In the genomic region with DNA sequence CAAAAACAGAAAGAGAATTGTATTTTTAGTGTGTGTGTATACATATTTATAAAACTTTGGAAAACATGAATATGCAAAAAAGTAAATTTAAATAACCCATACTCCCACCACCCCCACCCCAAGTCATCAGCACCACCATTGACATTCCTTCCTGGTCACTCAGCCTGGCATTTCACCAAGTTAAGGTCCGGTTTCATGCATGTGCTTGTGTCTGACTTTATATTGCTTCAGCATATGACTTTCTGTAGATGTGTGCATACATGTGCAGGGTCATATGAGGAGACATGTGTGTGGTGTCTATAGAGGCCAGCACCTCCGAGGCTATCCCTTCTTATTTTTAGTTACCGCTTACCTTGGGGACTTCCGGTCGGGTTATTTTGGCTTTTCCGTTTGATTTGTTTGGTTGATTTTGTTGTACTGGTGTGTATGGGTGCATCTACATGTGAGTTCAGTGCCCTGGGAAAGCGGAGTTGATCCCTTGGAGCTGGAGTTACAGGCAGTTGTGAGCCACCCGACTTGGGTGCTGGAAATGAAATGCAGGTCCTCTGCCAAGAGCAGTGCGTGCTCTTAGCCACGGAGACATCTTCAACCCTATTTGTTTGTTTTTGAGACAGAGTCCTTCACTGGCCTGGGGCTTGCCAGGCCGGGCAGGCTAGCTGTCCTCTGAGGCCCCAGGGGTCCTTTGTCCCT, we compare ENCODE assay signal across 30 mouse cellular contexts. TPM values are rescaled to one million over a fixed set of nuclear protein-coding genes. Genes with fewer than 3 reads are reported as not detected.
A peak's percentile ranks its signal among the peaks of the same experiment; 100 is the strongest.
DNase-seq lines count a peak whose midpoint lies in the region; TF ChIP-seq lines count a peak whose summit lies in the region.
"Had no signal": no experiment of that assay in that cellular context is flagged by ENCODE, and none has a peak within 500 bp of the region (broad histone marks: within the 10 kb centered on the region; RNA-seq: fewer than 3 reads in every experiment).

No protein-coding gene starts in this region.

- H3K4me3 ChIP-seq in embryonic fibroblast, embryonic 13.5 days (ENCODE audit: insufficient read depth, low read length): no peak overlapping the region
- H3K4me3 ChIP-seq: embryonic facial prominence, embryonic 12.5 days; hindbrain, embryonic 13.5 days; left cerebral cortex, adult 2 months; liver, embryonic 13.5 days; stomach, embryonic 15.5 days had no signal

- peak; percentile 69 for DNase-seq in adrenal gland, postnatal 14 days
- DNase-seq in adrenal gland, adult 18-20 months (ENCODE audit: low spot score in 2 of 2): no peak
- DNase-seq in kidney, adult 9 months: peak; percentile 40
- DNase-seq in kidney, postnatal 10 days: no peak
- DNase-seq in 3T3-L1 (ENCODE audit: low read depth, low spot score): peak; percentile 75
- no peak for DNase-seq in right cerebral cortex, postnatal 36 days (ENCODE audit: low spot score in 2 of 2)
- no peak for DNase-seq in cerebellum, postnatal 10 days
- DNase-seq: cerebellum, adult 9-11 months; gastrocnemius, postnatal 25 days; layer of hippocampus, adult 9-11 months; left cerebral cortex, postnatal 4 days; liver, embryonic 13.5 days; lung, postnatal 10 days; right cerebral cortex, postnatal 14 days; thymus, adult 18-20 months; thymus, postnatal 4 days had no signal

- peaks cover 7% of the 10 kb centered on the region; the same call in 1 of the 2 replicates for H3K4me1 ChIP-seq in embryonic fibroblast, embryonic 13.5 days (ENCODE audit: control insufficient read depth, insufficient read depth, low read length)
- H3K4me1 ChIP-seq: embryonic facial prominence, embryonic 12.5 days; hindbrain, embryonic 13.5 days had no signal

- no peak for TF ChIP-seq POLR2A in embryonic fibroblast, embryonic 13.5 days (IDR thresholded peaks at IDR 0.05; ENCODE audit: low read depth, low read length)

- H3K27ac ChIP-seq in embryonic fibroblast, embryonic 13.5 days (ENCODE audit: insufficient read depth, low read length): peak overlapping the region; percentile 88; the same call in 1 of the 2 replicates
- H3K27ac ChIP-seq: embryonic facial prominence, embryonic 12.5 days; hindbrain, embryonic 13.5 days; left cerebral cortex, adult 2 months; stomach, embryonic 15.5 days had no signal

- TF ChIP-seq CTCF in embryonic fibroblast, embryonic 13.5 days (IDR thresholded peaks at IDR 0.05; ENCODE audit: borderline replicate concordance, insufficient read depth, low read length): no peak

RNA-seq across cellular contexts. Expression of a gene that starts 11.6 kb away (rescaled TPM):
- not detected in 2 replicates for total RNA-seq in adrenal gland, postnatal 14 days (2021)
- total RNA-seq in adrenal gland, adult 18-20 months (2021): not detected
- polyA plus RNA-seq in embryonic fibroblast, embryonic 13.5 days (2011; ENCODE audit: insufficient read length, low read depth, missing spikeins): not detected in 2 replicates
- total RNA-seq: gastrocnemius, postnatal 25 days; heart, postnatal 10 days; neutrophil, adult 5-6 weeks had no signal
- polyA plus RNA-seq: activated CD4-positive, CD25-positive, alpha-beta regulatory T cell, adult 4 months; embryonic facial prominence, embryonic 12.5 days; forebrain, embryonic 14.5 days; heart, embryonic 11.5 days; hindbrain, embryonic 13.5 days; liver, embryonic 13.5 days; Patski; spleen, adult 2 months had no signal

RNA-seq across cellular contexts. Expression of a gene that starts 28.6 kb away (rescaled TPM):
- 0.56 and 0.67 TPM in 2 replicates for total RNA-seq in adrenal gland, postnatal 14 days (2021)
- total RNA-seq in adrenal gland, adult 18-20 months (2021): under 1 TPM; 0.36 to 0.90 TPM
- not detected in 2 replicates for polyA plus RNA-seq in embryonic fibroblast, embryonic 13.5 days (2011; ENCODE audit: insufficient read length, low read depth, missing spikeins)
- total RNA-seq: gastrocnemius, postnatal 25 days; neutrophil, adult 5-6 weeks had no signal
- polyA plus RNA-seq: activated CD4-positive, CD25-positive, alpha-beta regulatory T cell, adult 4 months had no signal

RNA-seq across cellular contexts. Expression of a gene that starts 39.0 kb away (rescaled TPM):
- 1.8 and 2.8 TPM in 2 replicates for total RNA-seq in adrenal gland, postnatal 14 days (2021)
- total RNA-seq in adrenal gland, adult 18-20 months (2021): 1 to 10 TPM; 1.8 to 2.5 TPM
- not detected in 2 replicates for polyA plus RNA-seq in embryonic fibroblast, embryonic 13.5 days (2011; ENCODE audit: insufficient read length, low read depth, missing spikeins)
- total RNA-seq: gastrocnemius, postnatal 25 days; neutrophil, adult 5-6 weeks had no signal
- polyA plus RNA-seq: spleen, adult 2 months had no signal

RNA-seq across cellular contexts. Expression of a gene that starts 39.0 kb away (rescaled TPM):
- total RNA-seq in adrenal gland, postnatal 14 days (2021): 45.9 and 53.5 TPM in 2 replicates
- total RNA-seq in adrenal gland, adult 18-20 months (2021): 10 to 100 TPM; 55.5 to 61.1 TPM
- polyA plus RNA-seq in embryonic fibroblast, embryonic 13.5 days (2011; ENCODE audit: insufficient read length, low read depth, missing spikeins): 3.2 and 7.3 TPM in 2 replicates
- total RNA-seq: neutrophil, adult 5-6 weeks had no signal

RNA-seq across cellular contexts. Expression of a gene that starts 49.3 kb away (rescaled TPM):
- total RNA-seq in adrenal gland, postnatal 14 days (2021): 646 and 719 TPM in 2 replicates
- 1,000 to 10,000 TPM in 1 of 2 experiments, 100 to 1,000 TPM in 1; 490 to 1,137 TPM for total RNA-seq in adrenal gland, adult 18-20 months (2021)
- 0.23 TPM in 1 of 2 replicates, not detected in the other for polyA plus RNA-seq in embryonic fibroblast, embryonic 13.5 days (2011; ENCODE audit: insufficient read length, low read depth, missing spikeins)
- total RNA-seq: left cerebral cortex, adult 2 months; left cerebral cortex, postnatal 4 days; neutrophil, adult 5-6 weeks had no signal
- polyA plus RNA-seq: activated CD4-positive, CD25-positive, alpha-beta regulatory T cell, adult 4 months; C2C12; embryonic facial prominence, embryonic 12.5 days; forebrain, embryonic 14.5 days; heart, embryonic 11.5 days; intestine, embryonic 14.5 days; liver, embryonic 13.5 days; stomach, embryonic 15.5 days had no signal

Comparison
In these comparisons a context has a peak if more than half of its experiments do, and no peak if none do; other contexts are left out.
1. DNase-seq: peak in adrenal gland, postnatal 14 days (single experiment), kidney, adult 9 months (single experiment) and 3T3-L1 (single experiment); none in adrenal gland, adult 18-20 months (0 of 2), kidney, postnatal 10 days (single experiment), right cerebral cortex, postnatal 36 days (0 of 2) and cerebellum, postnatal 10 days (0 of 2).